Mouse (Mus musculus): ENCODE measurements around the gene Maml2. TPM values are rescaled to one million over a fixed set of nuclear protein-coding genes. Genes with fewer than 3 reads are reported as not detected.

The Maml2 gene
- total RNA-seq, 2 experiments from 2014 or later, result 0.45 TPM; not detected in 1

- no peak for ATAC-seq (replicated peaks; ENCODE audit: low FRiP score, poor library complexity, severe bottlenecking)
These were observed 218.2 kb downstream of the Maml2 start for GRCm38 (mm10) chr9:13515976-13516375.

- ATAC-seq (replicated peaks; ENCODE audit: low FRiP score, poor library complexity, severe bottlenecking), result no peak
These were observed 220.3 kb downstream of the Maml2 start for GRCm38 (mm10) chr9:13518031-13518430.

GRCm38 (mm10) chr9:13518441-13518971, 220.7 kb downstream of the Maml2 start:
- no peak for ATAC-seq (replicated peaks; ENCODE audit: low FRiP score, poor library complexity, severe bottlenecking)

GRCm38 (mm10) chr9:13522061-13522820, 224.5 kb downstream of the Maml2 start:
- no peak for ATAC-seq (replicated peaks; ENCODE audit: low FRiP score, poor library complexity, severe bottlenecking)

GRCm38 (mm10) chr9:13523046-13523445, 225.3 kb downstream of the Maml2 start:
- no peak for ATAC-seq (replicated peaks; ENCODE audit: low FRiP score, poor library complexity, severe bottlenecking)

- ATAC-seq (replicated peaks; ENCODE audit: low FRiP score, poor library complexity, severe bottlenecking), result no peak
These were observed 227.3 kb downstream of the Maml2 start for GRCm38 (mm10) chr9:13525075-13525474.

GRCm38 (mm10) chr9:13525561-13526255, 228.0 kb downstream of the Maml2 start:
- no peak for ATAC-seq (replicated peaks; ENCODE audit: low FRiP score, poor library complexity, severe bottlenecking)

GRCm38 (mm10) chr9:13530575-13530974, 232.8 kb downstream of the Maml2 start:
- ATAC-seq (replicated peaks; ENCODE audit: low FRiP score, poor library complexity, severe bottlenecking), result no peak

- no peak for ATAC-seq (replicated peaks; ENCODE audit: low FRiP score, poor library complexity, severe bottlenecking)
These were observed 235.4 kb downstream of the Maml2 start for GRCm38 (mm10) chr9:13533076-13533707.

- ATAC-seq (replicated peaks; ENCODE audit: low FRiP score, poor library complexity, severe bottlenecking), result no peak
These were observed 238.0 kb downstream of the Maml2 start for GRCm38 (mm10) chr9:13535803-13536202.

GRCm38 (mm10) chr9:13536419-13537261, 238.9 kb downstream of the Maml2 start:
- ATAC-seq (replicated peaks; ENCODE audit: low FRiP score, poor library complexity, severe bottlenecking), result no peak

GRCm38 (mm10) chr9:13538200-13538599, 240.4 kb downstream of the Maml2 start:
- ATAC-seq (replicated peaks; ENCODE audit: low FRiP score, poor library complexity, severe bottlenecking), result no peak

- no peak for ATAC-seq (replicated peaks; ENCODE audit: low FRiP score, poor library complexity, severe bottlenecking)
These were observed 241.8 kb downstream of the Maml2 start for GRCm38 (mm10) chr9:13539535-13539934.

GRCm38 (mm10) chr9:13540227-13540626, 242.5 kb downstream of the Maml2 start:
- ATAC-seq (replicated peaks; ENCODE audit: low FRiP score, poor library complexity, severe bottlenecking), result no peak

GRCm38 (mm10) chr9:13540781-13541180, 243.0 kb downstream of the Maml2 start:
- ATAC-seq (replicated peaks; ENCODE audit: low FRiP score, poor library complexity, severe bottlenecking), result no peak

GRCm38 (mm10) chr9:13543167-13543566, 245.4 kb downstream of the Maml2 start:
- ATAC-seq (replicated peaks; ENCODE audit: low FRiP score, poor library complexity, severe bottlenecking), result no peak

- no peak for ATAC-seq (replicated peaks; ENCODE audit: low FRiP score, poor library complexity, severe bottlenecking)
These were observed 246.4 kb downstream of the Maml2 start for GRCm38 (mm10) chr9:13544133-13544532.

- ATAC-seq (replicated peaks; ENCODE audit: low FRiP score, poor library complexity, severe bottlenecking), result no peak
These were observed 248.0 kb downstream of the Maml2 start for GRCm38 (mm10) chr9:13545726-13546125.

- ATAC-seq (replicated peaks; ENCODE audit: low FRiP score, poor library complexity, severe bottlenecking), result no peak
These were observed 252.2 kb downstream of the Maml2 start for GRCm38 (mm10) chr9:13549911-13550310.
